Mouse (Mus musculus): ENCODE data around the gene Csrnp1.

Csrnp1 gene

DNA sequence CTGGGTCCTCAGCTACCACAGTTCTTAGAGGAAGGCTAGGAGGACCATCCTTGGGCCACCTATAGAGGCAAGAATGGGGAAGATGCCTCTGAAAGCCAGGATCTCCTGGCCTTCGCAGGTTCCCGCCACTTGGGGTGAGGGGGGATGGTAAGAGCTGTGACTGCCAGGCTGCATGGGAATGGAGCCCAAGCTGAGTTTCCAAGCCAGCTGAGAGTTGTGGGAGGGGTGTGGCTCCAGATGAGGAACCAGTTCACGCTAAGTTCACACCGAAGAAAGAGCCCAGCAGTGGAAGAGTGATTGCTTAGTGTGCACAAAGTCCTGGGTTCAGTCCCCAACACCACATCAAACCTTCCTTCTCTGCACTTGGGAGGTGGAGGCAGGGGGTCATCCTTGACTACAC, 22.2 kb downstream of the Csrnp1 start:
- in situ Hi-C loops (cut with MboI, MseI), result no loop called here

DNA sequence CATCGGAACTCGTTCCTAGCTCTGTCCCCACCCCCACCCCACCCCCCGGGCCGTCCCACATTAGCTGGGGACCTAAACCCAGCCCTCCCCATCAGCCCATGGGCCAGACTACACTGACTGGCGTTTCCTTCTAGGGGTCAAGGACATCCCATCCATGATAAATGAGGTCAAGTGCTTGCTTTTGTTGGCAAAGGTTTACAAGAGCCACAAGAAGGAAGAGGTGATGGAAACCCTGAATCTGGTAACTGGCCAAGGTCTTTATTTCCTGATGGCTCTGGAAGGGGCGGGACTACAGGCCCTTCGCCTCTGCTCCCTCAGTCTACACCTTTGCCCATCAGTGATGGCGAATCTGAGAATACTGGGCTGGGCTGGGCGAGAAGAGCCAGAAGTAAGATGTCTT, 25.6 kb downstream of the Csrnp1 start:
- in situ Hi-C loops (cut with MboI, MseI), result no loop called here

DNA sequence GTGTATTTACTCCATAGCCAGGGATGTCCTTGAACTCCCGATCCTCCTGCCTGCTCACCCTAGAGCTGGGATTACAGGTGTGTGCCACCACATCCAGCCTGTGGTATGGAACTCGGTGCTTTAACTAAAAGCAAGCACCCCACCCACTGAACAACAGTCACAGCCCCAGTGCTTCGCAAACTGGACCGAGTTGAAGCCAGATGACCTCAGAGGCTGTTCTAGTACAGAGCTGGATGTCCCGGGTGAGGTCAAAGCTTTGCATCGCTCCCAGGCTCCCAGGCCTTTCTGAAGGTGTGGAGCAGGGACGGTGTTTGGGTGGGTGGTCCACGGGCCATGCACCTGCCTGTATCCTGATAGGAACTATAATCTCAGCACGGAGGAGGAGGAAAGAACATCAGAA, 33.1 kb downstream of the Csrnp1 start:
- in situ Hi-C loops (cut with MboI, MseI), result no loop called here

DNA sequence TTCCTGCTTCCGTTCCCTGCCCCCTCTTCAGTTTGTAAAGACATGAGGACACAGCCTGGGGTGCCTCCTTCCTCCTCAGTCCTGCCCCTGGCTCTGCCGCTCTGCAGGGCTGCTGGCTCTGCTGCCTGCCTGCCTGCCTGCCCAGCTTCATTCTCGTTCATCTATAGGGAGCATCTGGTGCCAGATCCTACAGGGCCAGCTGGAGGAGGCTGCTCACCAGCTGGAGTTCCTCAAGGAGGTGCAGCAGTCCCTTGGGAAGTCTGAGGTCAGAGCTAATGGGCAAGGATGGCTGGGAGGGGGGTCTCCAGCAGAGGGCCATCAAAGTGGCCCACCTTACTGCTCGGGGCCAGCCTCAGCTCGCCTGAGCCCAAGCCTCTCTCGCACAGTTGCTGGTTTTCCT, 34.0 kb downstream of the Csrnp1 start:
- in situ Hi-C loops (cut with MboI, MseI), result no loop called here

DNA sequence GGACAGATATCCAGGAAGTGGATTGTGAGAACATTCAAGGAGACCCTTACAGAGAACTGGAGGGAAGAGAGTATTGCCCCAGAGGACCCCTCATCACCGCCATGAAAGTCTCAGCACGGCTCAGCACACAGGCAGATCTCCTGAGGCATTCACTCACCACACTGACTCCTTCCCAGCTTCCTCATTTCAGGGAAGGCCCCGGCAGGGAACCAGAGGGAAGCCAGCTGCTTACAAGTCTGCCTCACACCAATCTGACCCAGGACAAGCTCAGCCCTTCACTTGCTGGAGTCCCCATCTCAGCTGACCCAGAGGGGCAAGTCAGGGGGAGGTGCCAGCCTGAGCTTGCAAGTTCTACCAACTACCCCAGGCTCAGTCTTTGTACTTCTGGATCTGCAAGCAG, 35.7 kb downstream of the Csrnp1 start:
- in situ Hi-C loops (cut with MboI, MseI), result loop anchor here in 1 of 2 experiments (25.0 kb wide), 1 partner anchor 1912 kb away; the partner anchor contains the start of gene Azi2

DNA sequence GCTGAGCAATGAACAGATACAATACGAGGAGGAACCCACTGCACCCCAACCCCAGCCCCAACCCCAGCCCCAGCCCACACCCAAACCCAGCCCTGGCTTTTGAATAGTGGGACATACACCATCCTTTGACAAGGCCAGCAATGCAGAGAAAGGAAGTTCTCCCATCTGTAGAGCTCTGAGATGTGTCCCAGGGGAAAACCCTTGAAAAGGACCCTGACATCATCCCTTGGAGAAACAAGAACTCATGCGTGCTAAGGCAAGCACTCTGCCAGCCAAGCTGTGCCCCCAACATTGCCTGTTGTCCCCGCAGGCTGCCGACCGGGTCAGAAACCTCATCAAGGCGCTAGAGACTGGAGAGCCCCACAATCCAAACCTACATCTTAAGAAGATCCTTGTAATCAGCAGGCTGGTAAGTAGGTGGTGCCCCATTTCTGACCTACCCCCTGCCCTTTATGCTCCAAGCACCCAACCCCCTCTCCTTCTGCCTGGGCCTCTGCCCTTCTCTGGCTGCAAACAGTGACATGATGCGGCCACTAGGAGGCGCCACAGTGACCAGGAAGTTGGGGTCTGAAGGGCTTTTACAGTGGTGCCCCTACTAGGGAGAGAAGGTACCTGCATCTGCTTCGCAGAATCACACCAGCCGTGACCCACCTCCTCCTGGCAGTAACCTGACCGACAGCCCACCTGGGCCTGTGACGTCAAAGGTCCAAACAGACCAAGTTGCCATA, 39.1 kb downstream of the Csrnp1 start:
- in situ Hi-C loops (cut with MboI, MseI), result loop anchor here in 1 of 2 experiments (25.0 kb wide), 1 partner anchor 1908 kb away; the partner anchor contains the start of gene Azi2

DNA sequence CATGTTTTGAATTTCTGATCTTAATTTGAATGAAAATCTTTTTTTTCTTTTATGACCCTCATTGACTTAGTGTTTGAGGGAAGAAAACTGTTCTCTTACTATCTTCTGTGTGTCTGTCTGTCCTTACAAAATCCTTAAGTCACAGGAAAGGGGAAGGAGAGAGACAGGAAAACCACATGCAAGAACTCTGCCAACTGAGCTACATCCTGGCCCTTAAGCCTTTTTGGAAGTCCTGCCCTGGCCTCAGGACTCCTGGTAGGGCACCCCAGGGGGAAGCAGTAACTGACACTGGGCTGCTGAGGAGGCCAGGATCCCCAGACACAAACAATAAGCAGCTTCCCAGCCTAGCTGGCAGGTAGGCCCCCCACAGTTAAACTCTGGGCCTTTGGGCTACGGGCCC, 41.1 kb downstream of the Csrnp1 start:
- in situ Hi-C loops (cut with MboI, MseI), result loop anchor here in 1 of 2 experiments (25.0 kb wide), 1 partner anchor 1906 kb away; the partner anchor contains the start of gene Azi2

DNA sequence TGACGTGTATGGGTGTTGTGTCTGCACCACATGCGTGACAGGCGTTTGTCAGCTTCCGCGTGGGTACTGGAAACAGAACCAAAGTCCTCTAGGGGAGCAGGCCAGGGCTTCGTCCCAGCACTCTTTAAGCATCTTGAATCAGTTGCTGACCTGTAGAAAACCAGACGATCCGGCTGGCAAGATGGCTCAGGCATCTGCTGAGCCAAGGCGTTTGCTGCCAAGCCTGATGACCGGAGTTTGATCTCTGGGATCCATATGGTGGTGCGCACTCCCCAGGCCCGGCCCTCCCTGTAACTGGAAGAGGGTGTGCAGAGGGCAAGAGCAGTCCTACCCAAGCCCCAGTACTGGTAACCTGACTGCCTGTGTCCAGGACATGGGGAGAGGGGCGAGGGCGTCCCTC, 42.6 kb downstream of the Csrnp1 start:
- in situ Hi-C loops (cut with MboI, MseI), result loop anchor here in 1 of 2 experiments (25.0 kb wide), 1 partner anchor 1905 kb away; the partner anchor contains the start of gene Azi2

DNA sequence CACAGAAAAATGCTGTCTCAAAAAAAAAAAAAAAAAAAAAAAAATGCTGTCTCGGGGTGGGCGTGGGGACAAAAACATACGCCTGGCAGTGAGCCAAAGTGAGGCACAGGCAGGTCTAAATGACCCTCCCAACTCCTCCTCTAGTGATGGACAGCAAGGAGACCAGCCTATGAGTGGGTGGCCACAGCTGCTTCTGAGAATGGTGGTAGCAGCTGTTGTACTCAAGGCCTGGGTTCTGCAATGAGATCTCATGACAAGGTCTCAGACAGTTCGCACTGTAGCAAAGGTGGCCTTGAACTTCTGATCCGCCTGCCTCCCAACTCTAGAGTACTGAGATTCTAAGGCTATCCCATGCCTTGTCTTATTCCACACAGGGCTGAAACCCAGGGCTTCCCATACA, 43.1 kb downstream of the Csrnp1 start:
- in situ Hi-C loops (cut with MboI, MseI), result loop anchor here in 1 of 2 experiments (25.0 kb wide), 1 partner anchor 1904 kb away; the partner anchor contains the start of gene Azi2

DNA sequence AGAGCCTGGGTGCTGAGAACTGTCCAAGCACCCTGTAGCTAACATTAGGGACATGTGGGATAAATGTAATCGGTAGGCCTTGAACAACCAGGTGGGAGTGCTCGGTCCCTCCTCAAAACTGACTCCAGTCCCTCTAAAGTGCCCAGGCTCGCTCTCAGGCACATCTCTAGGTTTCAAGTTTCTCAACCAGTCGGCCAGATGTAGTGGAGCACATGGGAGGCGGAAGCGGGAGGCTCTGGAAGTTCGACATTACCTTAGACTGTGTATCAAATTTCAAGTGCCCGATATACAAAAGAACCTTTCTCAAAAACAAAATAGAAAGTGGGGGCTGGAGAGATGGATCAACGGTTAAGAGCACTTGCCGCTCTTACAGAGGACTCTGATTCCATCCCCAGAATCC, 44.8 kb downstream of the Csrnp1 start:
- in situ Hi-C loops (cut with MboI, MseI), result loop anchor here in 1 of 2 experiments (5.0 to 25.0 kb wide), 2 partner anchors 42 to 1902 kb away; partner anchors contain the start of gene Azi2

DNA sequence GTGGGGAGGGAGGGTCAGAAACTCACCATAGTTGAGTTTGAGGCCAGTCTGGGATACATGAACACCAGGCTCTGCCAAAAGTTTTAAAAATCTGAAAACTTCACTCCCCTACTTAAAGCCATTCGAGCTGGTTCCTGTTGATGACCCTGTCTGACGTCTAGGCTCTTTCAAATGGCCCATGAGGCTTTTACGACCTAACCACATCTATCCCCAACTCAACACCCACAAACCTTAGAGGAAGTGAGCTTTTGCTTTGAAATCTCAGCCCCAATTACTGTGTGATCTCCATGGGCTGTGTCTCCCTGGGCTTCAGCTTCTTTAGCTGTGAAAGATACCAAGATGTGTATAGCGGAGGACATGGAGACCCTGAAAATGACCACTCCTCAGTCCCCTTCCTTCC, 46.0 kb downstream of the Csrnp1 start:
- in situ Hi-C loops (cut with MboI, MseI), result loop anchor here in 1 of 2 experiments (5.0 to 25.0 kb wide), 2 partner anchors 41 to 1901 kb away; partner anchors contain the start of gene Azi2

DNA sequence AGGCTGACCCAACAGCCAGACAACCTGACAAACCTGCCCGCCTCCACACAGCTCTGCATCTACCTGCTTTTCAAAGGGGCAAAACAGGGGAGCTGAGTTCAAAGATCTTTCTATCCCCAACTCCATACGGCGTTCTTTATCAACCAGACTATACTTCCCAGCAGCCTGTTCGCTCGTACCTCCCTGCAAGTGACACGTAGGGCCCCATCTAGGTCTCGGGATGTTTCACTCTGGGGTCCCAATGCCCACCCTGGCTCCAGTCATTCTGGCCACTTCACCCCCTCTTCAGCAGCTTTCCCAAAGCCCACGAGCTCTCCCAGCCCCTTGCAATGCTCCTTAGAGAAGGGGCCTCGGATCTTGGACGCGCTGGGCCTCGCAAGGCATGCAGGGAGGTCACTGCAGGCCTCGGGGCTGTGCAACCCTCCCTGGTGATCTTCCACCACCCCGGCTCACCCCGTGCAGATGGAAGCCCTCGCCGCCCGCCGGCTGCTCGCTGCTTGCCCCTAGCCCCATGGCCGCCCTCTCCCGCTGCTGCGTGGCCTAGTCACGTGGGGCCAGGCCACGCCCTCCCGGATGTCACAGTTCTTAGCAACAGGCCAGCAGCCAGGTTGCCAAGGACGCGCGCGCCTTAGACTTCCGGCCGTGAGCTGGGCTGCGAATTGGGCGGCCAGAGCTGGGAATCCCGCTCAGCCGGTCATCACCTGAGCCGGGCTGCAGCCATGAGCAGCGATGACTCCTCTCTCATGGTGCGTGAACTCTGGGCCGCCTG, 47.3 kb downstream of the Csrnp1 start, which contains the start of the genes Gorasp1 and Ttc21a:
Gorasp1 (minus strand) TSS at position 561 of the 769 bp plus-strand sequence.
Ttc21a (plus strand) TSS at position 602 of the 769 bp plus-strand sequence.
- in situ Hi-C loops (cut with MboI, MseI), result loop anchor here in 1 of 2 experiments (5.0 to 25.0 kb wide), 2 partner anchors 40 to 1900 kb away; partner anchors contain the start of gene Azi2

DNA sequence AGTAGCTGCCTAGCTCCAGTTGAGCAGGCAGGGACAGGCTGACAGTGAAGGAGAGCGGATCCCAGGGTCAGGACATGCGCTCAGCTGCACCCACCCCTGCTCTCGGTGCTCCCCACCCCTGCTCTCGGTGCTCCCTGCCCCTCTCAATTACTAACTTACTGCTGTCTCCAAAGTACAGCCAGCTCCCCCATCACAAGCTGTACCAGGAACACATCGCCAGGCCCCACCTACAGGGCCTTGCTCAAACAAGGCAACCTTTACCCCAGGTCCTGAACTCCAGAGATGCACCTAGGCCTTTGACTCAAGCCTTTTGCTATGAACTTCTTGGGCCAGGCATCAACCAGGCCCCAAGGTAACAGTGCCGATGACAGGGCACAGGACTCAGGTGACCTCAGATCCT, 50.8 kb downstream of the Csrnp1 start:
- in situ Hi-C loops (cut with MboI, MseI), result loop anchor here in 1 of 2 experiments (25.0 kb wide), 1 partner anchor 1896 kb away; the partner anchor contains the start of gene Azi2

DNA sequence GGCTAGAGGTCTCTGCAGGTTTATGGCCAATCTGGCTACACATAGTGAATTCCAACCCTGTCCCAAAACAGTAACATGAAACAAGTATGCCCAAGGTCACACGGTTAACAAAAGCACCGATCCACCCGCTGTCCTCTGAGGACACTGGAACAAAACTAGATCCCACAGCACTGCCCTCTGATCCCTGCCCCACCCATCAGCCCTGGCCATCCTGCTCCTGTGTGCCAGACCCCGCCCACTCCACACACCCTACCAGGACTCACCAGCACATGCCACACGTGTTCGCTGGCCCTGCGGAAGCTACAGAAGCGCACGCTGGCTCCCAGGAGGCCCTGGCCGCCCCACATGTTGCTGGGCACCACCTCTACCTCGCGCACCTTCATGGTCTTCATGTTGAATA, 52.1 kb downstream of the Csrnp1 start:
- in situ Hi-C loops (cut with MboI, MseI), result loop anchor here in 1 of 2 experiments (25.0 kb wide), 1 partner anchor 1895 kb away; the partner anchor contains the start of gene Azi2

DNA sequence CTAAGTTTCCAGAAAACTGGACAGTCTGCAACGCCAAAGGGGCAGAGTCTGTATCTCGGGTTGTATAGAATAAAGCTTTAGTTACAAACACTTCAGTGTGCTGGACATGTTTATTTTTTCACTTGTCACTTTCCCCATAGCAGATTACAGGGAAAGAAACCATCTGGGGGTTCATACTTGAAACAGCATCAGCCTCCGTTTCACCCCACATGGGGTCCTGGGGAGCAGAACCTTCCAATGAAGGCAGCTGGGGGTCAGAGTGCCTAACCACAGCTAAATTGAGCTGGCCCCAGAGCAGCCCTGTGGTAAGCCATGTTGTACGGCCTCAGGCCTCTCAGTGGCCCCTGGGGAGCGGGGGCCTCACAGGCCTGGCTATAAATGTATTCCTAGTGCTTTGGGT, 58.0 kb downstream of the Csrnp1 start:
- in situ Hi-C loops (cut with MboI, MseI), result loop anchor here (10.0 to 25.0 kb wide), 2 partner anchors 1568 to 1889 kb away; partner anchors contain the start of genes Azi2 (in 1 of the 2) and Cck (in 1 of the 2)

DNA sequence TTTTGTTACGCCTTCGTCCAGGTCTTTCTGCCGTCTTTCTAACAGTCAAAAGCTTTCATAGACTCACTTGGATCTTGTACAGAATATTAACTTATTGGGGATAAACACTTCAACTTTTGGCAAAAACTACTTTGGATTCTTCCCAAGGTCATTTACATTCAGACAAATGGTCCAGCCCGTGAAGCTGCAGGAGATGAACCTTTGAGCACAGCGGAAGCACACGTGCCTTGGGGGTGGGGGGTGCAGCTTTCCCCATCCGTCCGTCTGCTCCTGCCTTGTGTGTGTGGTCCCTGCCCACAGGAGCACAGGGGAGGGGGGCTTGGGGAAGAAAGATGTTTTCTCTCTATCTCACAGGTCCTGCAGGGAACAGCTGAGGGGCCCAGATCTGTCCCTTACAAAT, 58.7 kb downstream of the Csrnp1 start:
- in situ Hi-C loops (cut with MboI, MseI), result loop anchor here (10.0 to 25.0 kb wide), 2 partner anchors 1569 to 1888 kb away; partner anchors contain the start of genes Azi2 (in 1 of the 2) and Cck (in 1 of the 2)

DNA sequence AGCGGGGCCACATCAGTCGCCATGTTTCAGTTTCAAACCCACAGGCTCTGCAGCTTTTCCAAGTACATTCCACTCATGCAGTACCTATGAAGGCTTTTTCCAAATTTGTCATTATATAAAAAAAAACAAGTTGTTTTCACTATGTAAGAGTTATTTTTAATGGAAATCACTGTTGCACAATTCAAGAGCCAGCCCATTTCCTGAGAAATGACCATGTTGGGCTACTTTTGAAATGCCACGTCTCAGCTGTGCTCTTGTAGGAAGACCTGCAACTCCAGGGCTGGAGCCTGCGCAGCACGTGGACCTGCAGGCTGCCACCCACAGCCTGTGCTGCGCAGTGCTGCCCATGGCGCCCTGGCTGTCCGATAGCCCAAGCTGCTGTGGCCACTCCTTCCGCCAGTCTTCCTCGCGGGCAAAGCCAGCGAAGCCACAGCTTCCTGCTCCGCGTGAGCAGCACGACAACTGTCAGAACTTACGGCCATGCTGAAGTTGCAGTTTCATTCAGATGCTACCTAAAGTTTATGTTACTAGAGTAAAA, 59.3 kb downstream of the Csrnp1 start:
- in situ Hi-C loops (cut with MboI, MseI), result loop anchor here (10.0 to 25.0 kb wide), 2 partner anchors 1570 to 1888 kb away; partner anchors contain the start of genes Azi2 (in 1 of the 2) and Cck (in 1 of the 2)

DNA sequence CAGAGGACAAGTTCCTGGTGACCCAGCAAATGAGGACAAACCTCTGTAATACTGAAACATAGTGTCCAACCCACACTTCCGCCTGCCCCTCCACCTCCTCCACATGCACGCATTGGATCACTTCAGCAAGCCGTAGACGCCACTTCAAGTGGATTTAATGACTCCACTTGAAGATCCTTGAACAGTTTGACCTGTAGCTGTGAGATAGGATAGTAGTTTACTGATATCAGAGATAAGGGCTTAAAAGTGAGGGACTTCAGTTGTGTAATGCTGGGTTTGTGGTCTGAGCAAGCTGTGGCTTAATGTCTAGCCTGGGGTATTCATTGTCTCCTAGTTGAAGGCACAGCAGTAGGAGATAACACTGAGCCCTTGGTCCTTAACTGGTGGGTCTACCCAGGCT, 61.0 kb downstream of the Csrnp1 start:
- in situ Hi-C loops (cut with MboI, MseI), result loop anchor here in 1 of 2 experiments (10.0 kb wide), 1 partner anchor 1571 kb away; the partner anchor contains the start of gene Cck
